Mouse (Mus musculus): Measurements from ENCODE around the gene Sufu. TPM values are rescaled to one million over a fixed set of nuclear protein-coding genes. Genes with fewer than 3 reads are reported as not detected.

Gene Sufu
- total and polyA plus RNA-seq, 3 experiments = 5.1 to 31.8 (median 25.7) TPM

DNA sequence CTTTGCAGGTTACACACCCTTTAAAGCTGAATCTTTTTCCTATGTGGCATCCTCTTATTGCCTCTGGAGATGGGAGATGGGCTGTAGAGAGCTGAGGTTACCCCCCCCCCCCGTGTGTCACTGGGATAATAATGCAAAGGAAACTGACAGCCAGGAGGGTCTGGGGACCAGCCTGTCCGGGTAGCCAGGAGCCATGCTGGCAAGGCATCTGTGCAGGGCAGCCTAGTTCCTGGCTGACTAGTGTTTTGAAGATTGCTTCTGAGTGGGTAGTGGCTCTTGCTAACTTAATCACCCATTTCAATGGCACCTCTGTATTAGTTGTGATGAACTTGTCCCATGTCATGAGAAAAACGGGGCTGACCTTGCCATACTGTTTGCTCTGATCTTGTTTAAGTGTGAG, 1.7 kb downstream of the Sufu start:
- no peaks in the 10 kb centered on the region for H3K9me3 ChIP-seq (replicated peaks)
- no peak for ATAC-seq (ENCODE audit: extremely low read depth, insufficient number of reproducible peaks, low FRiP score, poor library complexity, severe bottlenecking)
- no peak overlapping the region for H3K4me3 ChIP-seq (ENCODE audit: low read depth, low read length)
- peaks cover 35% of the 10 kb centered on the region for H3K4me1 ChIP-seq (ENCODE audit: insufficient read depth, low read depth, low read length)
- peaks cover 36% of the 10 kb centered on the region for H3K36me3 ChIP-seq (replicated peaks)
- DNase-seq (ENCODE audit: low spot score) = no peak
- TF ChIP-seq TAL1 (conservative IDR thresholded peaks at IDR 0.05; ENCODE audit: low read depth, low read length) = no peak
- TF ChIP-seq CTCF (IDR thresholded peaks at IDR 0.05; ENCODE audit: low read depth, low read length) = no peak
- TF ChIP-seq POLR2AphosphoS5 (IDR thresholded peaks at IDR 0.05; ENCODE audit: insufficient replicate concordance, low read depth, low read length) = no peak
- no peak for TF ChIP-seq GATA1 (IDR thresholded peaks at IDR 0.05; ENCODE audit: borderline replicate concordance, low read length)
- TF ChIP-seq GATA2 (IDR thresholded peaks at IDR 0.05; ENCODE audit: borderline replicate concordance, low read depth, low read length) = no peak
- H3K27me3 ChIP-seq (ENCODE audit: insufficient read depth, low read length) = no peaks in the 10 kb centered on the region

DNA sequence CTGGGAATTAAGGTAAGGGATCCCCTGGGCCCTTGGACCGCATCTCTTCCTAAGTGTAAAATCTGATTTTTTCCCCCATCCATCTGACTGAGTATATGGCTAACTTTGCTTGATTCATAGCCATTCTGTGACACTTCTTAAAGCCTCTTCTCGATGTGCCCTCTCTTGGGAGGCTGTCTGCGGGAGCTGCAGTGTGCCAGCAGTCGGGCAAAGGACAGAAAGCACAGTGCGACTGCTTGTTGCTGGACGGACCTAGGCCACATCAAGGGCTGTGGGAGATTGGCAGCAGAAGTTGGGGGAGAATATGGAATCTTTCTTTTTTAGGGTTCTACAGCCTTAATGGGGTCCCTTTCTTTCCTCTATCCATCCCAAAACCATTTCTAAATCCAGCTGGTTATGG, 2.7 kb downstream of the Sufu start:
- Histone ChIP-seq H3K9me3 (replicated peaks) (no peaks in the 10 kb centered on the region), H3K4me3 (ENCODE audit: low read depth, low read length) (no peak overlapping the region), H3K4me1 (ENCODE audit: insufficient read depth, low read depth, low read length) (peaks cover 25% of the 10 kb centered on the region), H3K36me3 (replicated peaks) (peaks cover 43% of the 10 kb centered on the region), H3K27me3 (ENCODE audit: insufficient read depth, low read length) (no peaks in the 10 kb centered on the region)
- TF ChIP-seq GATA2 (IDR thresholded peaks at IDR 0.05; ENCODE audit: borderline replicate concordance, low read depth, low read length) = no peak
- TF ChIP-seq TAL1 (conservative IDR thresholded peaks at IDR 0.05; ENCODE audit: low read depth, low read length) = no peak
- no peak for TF ChIP-seq CTCF (IDR thresholded peaks at IDR 0.05; ENCODE audit: low read depth, low read length)
- no peak for TF ChIP-seq GATA1 (IDR thresholded peaks at IDR 0.05; ENCODE audit: borderline replicate concordance, low read length)
- TF ChIP-seq POLR2AphosphoS5 (IDR thresholded peaks at IDR 0.05; ENCODE audit: insufficient replicate concordance, low read depth, low read length) = no peak
- DNase-seq (ENCODE audit: low spot score) (no peak), ATAC-seq (ENCODE audit: extremely low read depth, insufficient number of reproducible peaks, low FRiP score, poor library complexity, severe bottlenecking) (no peak)

DNA sequence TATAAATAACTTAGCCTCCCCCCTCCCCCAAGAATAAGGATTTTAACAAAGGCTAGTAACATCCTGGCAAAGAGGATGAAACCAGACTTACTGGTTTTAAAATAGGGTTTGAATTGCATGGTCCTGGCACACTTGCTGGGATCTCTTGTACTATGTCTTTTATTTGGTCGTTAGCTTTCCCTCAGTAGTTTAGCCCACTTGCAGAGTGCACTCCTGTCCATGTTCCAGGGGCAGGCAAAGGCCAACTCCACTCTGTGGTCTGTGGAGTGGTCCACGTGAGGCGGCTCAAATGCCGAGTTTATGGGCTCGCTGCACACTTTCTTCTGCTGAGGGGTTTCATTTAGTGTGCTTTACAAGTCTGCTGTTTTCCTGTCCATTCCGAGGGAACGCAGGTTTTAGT, 3.2 kb downstream of the Sufu start:
- H3K27me3 ChIP-seq (ENCODE audit: insufficient read depth, low read length) = no peaks in the 10 kb centered on the region
- no peaks in the 10 kb centered on the region for H3K9me3 ChIP-seq (replicated peaks)
- H3K4me1 ChIP-seq (ENCODE audit: insufficient read depth, low read depth, low read length) = peaks cover 22% of the 10 kb centered on the region
- peaks cover 48% of the 10 kb centered on the region for H3K36me3 ChIP-seq (replicated peaks)
- TF ChIP-seq GATA2 (IDR thresholded peaks at IDR 0.05; ENCODE audit: borderline replicate concordance, low read depth, low read length) = no peak
- TF ChIP-seq POLR2AphosphoS5 (IDR thresholded peaks at IDR 0.05; ENCODE audit: insufficient replicate concordance, low read depth, low read length) = no peak
- TF ChIP-seq GATA1 (IDR thresholded peaks at IDR 0.05; ENCODE audit: borderline replicate concordance, low read length) = no peak
- TF ChIP-seq CTCF (IDR thresholded peaks at IDR 0.05; ENCODE audit: low read depth, low read length) = no peak
- TF ChIP-seq TAL1 (conservative IDR thresholded peaks at IDR 0.05; ENCODE audit: low read depth, low read length) = no peak
- no peak for DNase-seq (ENCODE audit: low spot score)
- no peak for ATAC-seq (ENCODE audit: extremely low read depth, insufficient number of reproducible peaks, low FRiP score, poor library complexity, severe bottlenecking)
- no peak overlapping the region for H3K4me3 ChIP-seq (ENCODE audit: low read depth, low read length)

DNA sequence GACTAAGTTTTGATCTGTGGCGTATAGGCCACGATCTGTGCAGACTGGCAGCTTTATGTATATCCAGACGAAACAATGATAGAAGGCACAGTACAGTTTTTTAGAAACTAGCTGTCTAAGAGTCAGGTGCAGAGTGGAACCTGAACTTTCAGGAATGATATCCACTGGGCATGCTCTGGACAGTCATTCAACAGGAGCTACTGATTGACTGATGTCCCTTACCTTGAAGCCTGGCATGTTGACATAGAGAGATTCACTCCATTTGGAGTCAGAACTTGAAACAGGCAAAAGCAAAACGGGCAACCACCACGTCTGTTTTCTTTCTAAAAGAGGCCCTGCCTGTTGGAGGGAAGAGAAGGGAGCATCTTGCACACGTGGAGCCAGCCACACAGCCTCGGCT, 3.9 kb downstream of the Sufu start:
- no peak for ATAC-seq (ENCODE audit: extremely low read depth, insufficient number of reproducible peaks, low FRiP score, poor library complexity, severe bottlenecking)
- peaks cover 55% of the 10 kb centered on the region for H3K36me3 ChIP-seq (replicated peaks)
- TF ChIP-seq TAL1 (conservative IDR thresholded peaks at IDR 0.05; ENCODE audit: low read depth, low read length) = no peak
- TF ChIP-seq CTCF (IDR thresholded peaks at IDR 0.05; ENCODE audit: low read depth, low read length) = no peak

DNA sequence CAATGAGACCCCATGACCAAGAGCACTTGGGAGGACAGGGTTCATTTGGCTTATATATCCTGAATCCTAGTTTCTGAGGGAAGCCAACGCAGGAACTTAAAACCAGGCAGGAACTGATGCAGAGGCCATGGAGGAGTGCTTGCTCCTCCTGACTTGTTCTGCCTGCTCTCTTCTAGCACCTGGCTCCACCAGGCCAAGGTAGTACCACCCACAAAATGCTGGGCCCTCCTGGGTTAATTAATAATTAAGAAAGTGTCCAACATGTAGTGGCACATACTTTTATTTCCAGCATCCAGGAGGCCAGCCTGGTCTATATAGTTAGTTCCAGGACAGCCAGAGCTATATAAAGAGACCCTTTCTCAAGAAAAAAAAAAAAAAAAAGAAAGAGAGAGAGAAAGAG, 7.3 kb downstream of the Sufu start:
- no peak for ATAC-seq (ENCODE audit: extremely low read depth, insufficient number of reproducible peaks, low FRiP score, poor library complexity, severe bottlenecking)
- peaks cover 84% of the 10 kb centered on the region for H3K36me3 ChIP-seq (replicated peaks)
- no peaks in the 10 kb centered on the region for H3K27me3 ChIP-seq (ENCODE audit: insufficient read depth, low read length)
- no peak overlapping the region for H3K4me3 ChIP-seq (ENCODE audit: low read depth, low read length)
- DNase-seq (ENCODE audit: low spot score) = no peak
- H3K9me3 ChIP-seq (replicated peaks) = no peaks in the 10 kb centered on the region
- no peak for TF ChIP-seq GATA1 (IDR thresholded peaks at IDR 0.05; ENCODE audit: borderline replicate concordance, low read length)
- TF ChIP-seq CTCF (IDR thresholded peaks at IDR 0.05; ENCODE audit: low read depth, low read length) = no peak
- H3K4me1 ChIP-seq (ENCODE audit: insufficient read depth, low read depth, low read length) = peaks cover 10% of the 10 kb centered on the region

More for the DNA sequence above, 3.9 kb downstream of the Sufu start:
- Histone ChIP-seq H3K27me3 (ENCODE audit: insufficient read depth, low read length) (no peaks in the 10 kb centered on the region), H3K9me3 (replicated peaks) (no peaks in the 10 kb centered on the region), H3K4me1 (ENCODE audit: insufficient read depth, low read depth, low read length) (peaks cover 22% of the 10 kb centered on the region), H3K4me3 (ENCODE audit: low read depth, low read length) (no peak overlapping the region)
- no peak for DNase-seq (ENCODE audit: low spot score)

DNA sequence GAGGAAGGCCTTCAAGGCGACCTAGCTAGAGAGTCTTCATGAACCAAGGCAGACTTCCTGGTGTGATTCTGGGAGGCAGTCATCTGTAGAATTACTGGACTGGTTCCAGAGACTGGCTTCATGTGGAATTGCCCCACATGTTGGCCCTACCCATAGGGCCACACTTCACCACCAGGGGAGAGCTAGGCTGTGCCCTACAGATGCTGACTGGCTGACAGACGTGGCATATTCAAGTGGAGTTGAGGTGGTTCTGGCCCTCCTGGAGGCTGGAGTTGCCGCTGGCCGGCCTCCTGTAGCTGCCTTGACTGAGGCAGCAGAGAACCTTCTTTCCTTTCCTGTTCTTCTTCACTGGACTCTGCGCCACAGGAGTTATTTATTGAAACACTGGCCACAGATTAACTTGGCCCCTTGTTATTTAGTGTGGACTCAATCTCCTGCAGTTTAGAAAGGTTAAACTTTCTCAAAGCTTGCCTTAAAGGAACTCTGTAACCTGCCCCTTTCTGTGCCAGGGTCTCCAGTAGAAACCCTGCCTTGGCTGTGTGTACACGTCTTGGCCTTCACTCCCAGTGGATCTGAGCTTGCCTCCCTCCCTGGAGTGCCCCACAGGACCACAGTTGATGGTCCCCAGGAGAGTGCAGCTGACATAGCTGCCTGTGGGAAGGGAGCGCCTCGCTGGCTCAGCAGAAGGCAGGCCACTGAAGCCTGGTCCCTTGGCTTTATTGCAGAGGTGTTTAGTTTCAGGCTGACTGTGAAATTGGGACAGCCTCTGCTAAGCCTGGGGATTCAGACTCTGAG, 10.1 kb downstream of the Sufu start:
- ATAC-seq (ENCODE audit: extremely low read depth, insufficient number of reproducible peaks, low FRiP score, poor library complexity, severe bottlenecking) (no peak), DNase-seq (ENCODE audit: low spot score) (no peak)
- Histone ChIP-seq H3K9me3 (replicated peaks) (no peaks in the 10 kb centered on the region), H3K4me3 (ENCODE audit: low read depth, low read length) (no peak overlapping the region), H3K4me1 (ENCODE audit: insufficient read depth, low read depth, low read length) (peaks cover 6% of the 10 kb centered on the region), H3K27me3 (ENCODE audit: insufficient read depth, low read length) (no peaks in the 10 kb centered on the region), H3K36me3 (replicated peaks) (peaks cover 80% of the 10 kb centered on the region)
- TF ChIP-seq POLR2AphosphoS5 (IDR thresholded peaks at IDR 0.05; ENCODE audit: insufficient replicate concordance, low read depth, low read length) (no peak), TAL1 (conservative IDR thresholded peaks at IDR 0.05; ENCODE audit: low read depth, low read length) (no peak), GATA1 (IDR thresholded peaks at IDR 0.05; ENCODE audit: borderline replicate concordance, low read length) (no peak), GATA2 (IDR thresholded peaks at IDR 0.05; ENCODE audit: borderline replicate concordance, low read depth, low read length) (no peak), CTCF (IDR thresholded peaks at IDR 0.05; ENCODE audit: low read depth, low read length) (no peak)
